Mouse (Mus musculus): ENCODE data around the gene Itch. TPM values are rescaled to one million over a fixed set of nuclear protein-coding genes. Genes with fewer than 3 reads are reported as not detected.
"Not testable (repeated sequence)": the region's sequence is repeated elsewhere in the genome, so short reads cannot be mapped to it uniquely, and the experiment has no call there.

Gene Itch
- polyA plus RNA-seq, 1 experiment, result 73.3 TPM

GRCm38 (mm10) chr2:155140986-155141385 is 7.7 kb downstream of the Itch start:
- TF ChIP-seq POLR2A (IDR thresholded peaks at IDR 0.05; ENCODE audit: low read depth, low read length) (no peak), CTCF (IDR thresholded peaks at IDR 0.05; ENCODE audit: borderline replicate concordance, insufficient read depth, low read length) (no peak)

GRCm38 (mm10) chr2:155142025-155142555 is 8.8 kb downstream of the Itch start:
- Histone ChIP-seq H3K27ac (ENCODE audit: insufficient read depth, low read length) (no peak overlapping the region), H3K4me3 (ENCODE audit: insufficient read depth, low read length) (no peak overlapping the region), H3K4me1 (ENCODE audit: control insufficient read depth, insufficient read depth, low read length) (no peaks in the 10 kb centered on the region)
- TF ChIP-seq CTCF (IDR thresholded peaks at IDR 0.05; ENCODE audit: borderline replicate concordance, insufficient read depth, low read length) (no peak), POLR2A (IDR thresholded peaks at IDR 0.05; ENCODE audit: low read depth, low read length) (no peak)

More at GRCm38 (mm10) chr2:155140986-155141385, 7.7 kb downstream of the Itch start:
- H3K4me3 ChIP-seq (ENCODE audit: insufficient read depth, low read length), result no peak overlapping the region
- peaks cover under 1% of the 10 kb centered on the region; the same call in 1 of the 2 replicates for H3K4me1 ChIP-seq (ENCODE audit: control insufficient read depth, insufficient read depth, low read length)
- H3K27ac ChIP-seq (ENCODE audit: insufficient read depth, low read length), result no peak overlapping the region

DNA sequence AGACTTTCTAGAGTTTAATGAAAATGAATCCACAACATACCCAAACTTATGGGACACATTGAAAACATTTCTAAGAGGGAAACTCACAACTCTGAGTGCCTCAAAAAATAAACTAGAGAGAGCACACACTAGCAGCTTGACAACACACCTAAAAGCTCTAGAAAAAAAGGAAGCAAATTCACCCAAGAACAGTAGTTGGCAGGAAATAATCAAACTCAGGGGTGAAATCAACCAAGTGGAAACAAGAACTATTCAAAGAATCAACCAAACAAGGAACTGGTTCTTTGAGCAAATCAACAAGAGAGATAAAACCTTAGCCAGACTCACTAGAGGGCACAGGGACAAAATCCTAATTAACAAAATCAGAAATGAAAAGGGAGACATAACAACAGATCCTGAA is 16.0 kb downstream of the Itch start:
- H3K4me1 ChIP-seq (ENCODE audit: control insufficient read depth, insufficient read depth, low read length); H3K4me3 ChIP-seq (ENCODE audit: insufficient read depth, low read length); H3K27ac ChIP-seq (ENCODE audit: insufficient read depth, low read length): not testable (repeated sequence)

- H3K4me3 ChIP-seq (ENCODE audit: insufficient read depth, low read length), result no peak overlapping the region
- no peak overlapping the region for H3K27ac ChIP-seq (ENCODE audit: insufficient read depth, low read length)
- no peaks in the 10 kb centered on the region for H3K4me1 ChIP-seq (ENCODE audit: control insufficient read depth, insufficient read depth, low read length)
- no peak for TF ChIP-seq POLR2A (IDR thresholded peaks at IDR 0.05; ENCODE audit: low read depth, low read length)
- TF ChIP-seq CTCF (IDR thresholded peaks at IDR 0.05; ENCODE audit: borderline replicate concordance, insufficient read depth, low read length), result peak; percentile 57; the same call in 1 of the 2 replicates
Measured at GRCm38 (mm10) chr2:155207419-155207818, 74.1 kb downstream of the Itch start.

- Histone ChIP-seq H3K4me1 (ENCODE audit: control insufficient read depth, insufficient read depth, low read length) (peaks cover 15% of the 10 kb centered on the region), H3K27ac (ENCODE audit: insufficient read depth, low read length) (peak overlapping the region; percentile 56), H3K4me3 (ENCODE audit: insufficient read depth, low read length) (no peak overlapping the region)
- TF ChIP-seq CTCF (IDR thresholded peaks at IDR 0.05; ENCODE audit: borderline replicate concordance, insufficient read depth, low read length) (no peak), POLR2A (IDR thresholded peaks at IDR 0.05; ENCODE audit: low read depth, low read length) (no peak)
Measured at GRCm38 (mm10) chr2:155223145-155223544, 89.8 kb downstream of the Itch start.

GRCm38 (mm10) chr2:155224721-155225120 is 91.4 kb downstream of the Itch start:
- TF ChIP-seq CTCF (IDR thresholded peaks at IDR 0.05; ENCODE audit: borderline replicate concordance, insufficient read depth, low read length) (no peak), POLR2A (IDR thresholded peaks at IDR 0.05; ENCODE audit: low read depth, low read length) (no peak)
- Histone ChIP-seq H3K4me1 (ENCODE audit: control insufficient read depth, insufficient read depth, low read length) (peaks cover 15% of the 10 kb centered on the region), H3K27ac (ENCODE audit: insufficient read depth, low read length) (peak overlapping the region; percentile 92), H3K4me3 (ENCODE audit: insufficient read depth, low read length) (no peak overlapping the region)

DNA sequence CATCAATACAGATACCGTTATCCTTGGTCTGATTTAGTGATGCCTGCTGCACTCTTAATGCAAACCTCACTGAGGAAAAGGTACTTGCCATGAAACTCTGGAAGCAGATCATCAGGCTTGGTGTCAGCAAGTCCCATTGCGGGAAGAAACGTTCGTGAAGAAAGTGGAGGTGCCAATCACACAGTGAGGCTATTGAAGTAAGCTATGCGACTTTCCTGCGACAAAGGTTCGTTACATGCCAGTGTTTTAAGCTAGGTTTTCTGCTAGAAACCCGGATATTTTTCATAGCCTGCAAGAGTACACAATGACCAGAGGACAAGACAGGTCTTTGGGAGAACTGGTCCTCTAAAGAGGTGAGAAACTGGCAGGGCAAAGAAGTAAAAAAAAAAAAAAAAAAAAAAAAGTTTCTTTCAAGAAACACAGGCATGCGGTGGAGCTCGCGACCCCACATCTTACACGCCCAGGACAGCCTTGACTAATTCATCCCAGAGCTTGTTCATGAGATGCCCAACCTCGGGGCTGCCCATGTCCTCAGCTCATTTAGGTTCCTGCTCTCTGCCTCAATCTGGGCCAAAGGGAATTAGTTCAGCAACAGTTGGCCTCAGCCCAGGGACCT is 102.5 kb downstream of the Itch start:
- no peak for TF ChIP-seq CTCF (IDR thresholded peaks at IDR 0.05; ENCODE audit: borderline replicate concordance, insufficient read depth, low read length)
- TF ChIP-seq POLR2A (IDR thresholded peaks at IDR 0.05; ENCODE audit: low read depth, low read length), result no peak; the same call in 1 of the 2 replicates
- Histone ChIP-seq H3K27ac (ENCODE audit: insufficient read depth, low read length) (peak overlapping the region; percentile 78), H3K4me3 (ENCODE audit: insufficient read depth, low read length) (peak overlapping the region; percentile 55), H3K4me1 (ENCODE audit: control insufficient read depth, insufficient read depth, low read length) (no peaks in the 10 kb centered on the region; the same call in 1 of the 2 replicates)

- Histone ChIP-seq H3K4me3 (ENCODE audit: insufficient read depth, low read length) (peak within 1 kb of the TSS; percentile 90), H3K27ac (ENCODE audit: insufficient read depth, low read length) (peak within 1 kb of the TSS; percentile 78), H3K4me1 (ENCODE audit: control insufficient read depth, insufficient read depth, low read length) (no peaks in the 10 kb centered on the region; the same call in 1 of the 2 replicates)
- peak; percentile 89 for TF ChIP-seq POLR2A (IDR thresholded peaks at IDR 0.05; ENCODE audit: low read depth, low read length)
- TF ChIP-seq CTCF (IDR thresholded peaks at IDR 0.05; ENCODE audit: borderline replicate concordance, insufficient read depth, low read length), result no peak
Measured at GRCm38 (mm10) chr2:155236362-155236992, 103.2 kb downstream of the Itch start, which contains the start of gene Dynlrb1. Gene Dynlrb1 (plus strand): TSS chr2:155236533.

DNA sequence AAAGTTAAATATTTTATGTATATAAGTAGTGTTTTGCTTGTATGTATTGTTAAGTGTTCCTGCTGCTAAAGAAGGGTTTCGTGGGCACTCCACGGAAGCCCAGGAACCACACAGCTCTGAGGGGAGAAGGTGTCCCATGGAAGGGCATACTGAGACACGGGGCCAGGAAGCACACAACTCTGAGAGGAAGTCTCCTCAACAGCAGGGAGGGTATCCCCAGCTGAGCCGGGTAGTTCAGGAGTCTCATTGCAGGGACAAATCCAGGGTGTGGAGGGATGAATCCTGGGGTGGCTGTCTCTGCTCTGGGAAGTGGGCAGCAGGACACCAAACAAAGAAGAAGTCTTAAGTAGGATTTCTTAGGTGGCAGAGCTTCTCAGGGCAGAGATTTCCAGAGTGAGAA is 104.0 kb downstream of the Itch start:
- TF ChIP-seq CTCF (IDR thresholded peaks at IDR 0.05; ENCODE audit: borderline replicate concordance, insufficient read depth, low read length), result no peak
- no peak; the same call in none of the 2 replicates for TF ChIP-seq POLR2A (IDR thresholded peaks at IDR 0.05; ENCODE audit: low read depth, low read length)
- Histone ChIP-seq H3K4me3 (ENCODE audit: insufficient read depth, low read length) (peak overlapping the region; percentile 90), H3K4me1 (ENCODE audit: control insufficient read depth, insufficient read depth, low read length) (no peaks in the 10 kb centered on the region; the same call in 1 of the 2 replicates), H3K27ac (ENCODE audit: insufficient read depth, low read length) (no peak overlapping the region; the same call in 1 of the 2 replicates)

- TF ChIP-seq POLR2A (IDR thresholded peaks at IDR 0.05; ENCODE audit: low read depth, low read length) (no peak), CTCF (IDR thresholded peaks at IDR 0.05; ENCODE audit: borderline replicate concordance, insufficient read depth, low read length) (no peak)
- Histone ChIP-seq H3K27ac (ENCODE audit: insufficient read depth, low read length) (peak overlapping the region; percentile 90; the same call in 1 of the 2 replicates), H3K4me1 (ENCODE audit: control insufficient read depth, insufficient read depth, low read length) (peaks cover 6% of the 10 kb centered on the region), H3K4me3 (ENCODE audit: insufficient read depth, low read length) (no peak overlapping the region)
Measured at GRCm38 (mm10) chr2:155240915-155241314, 107.6 kb downstream of the Itch start.

All from embryonic fibroblast, embryonic 13.5 days (primary cell).